Mouse (Mus musculus) myocyte (in vitro differentiated cells): Measurements from ENCODE around the gene Pafah1b2.

Experiments used
- E2F4 ChIP-seq: IDR thresholded peaks from one replicate; pipeline ENCODE4 v1.6.1; 2011; ENCODE audit warnings: mild to moderate bottlenecking, control low read depth, moderate library complexity; ENCODE audit not compliant: insufficient read depth
- REST ChIP-seq: IDR thresholded peaks from one replicate; pipeline ENCODE4 v1.6.1; 2011; ENCODE audit warnings: mild to moderate bottlenecking, control low read depth, moderate library complexity; ENCODE audit not compliant: insufficient read depth, insufficient read length

- TF ChIP-seq REST (no peak), E2F4 (no peak)
These were observed 60.4 kb downstream of the Pafah1b2 start for GRCm38 (mm10) chr9:45952057-45952456.
